Mouse (Mus musculus) frontal cortex, postnatal 25 days (tissue): ENCODE results near the gene Mob3b.

Experiments used
- DNase-seq, 2 experiments: peaks; one replicate each; pipeline ENCODE4 v3.0.0; 2022; ENCODE audit warnings: low spot score in 2 of 2

The Mob3b gene

GRCm38 (mm10) chr4:34899322-34899721 is 258.0 kb downstream of the Mob3b start:
- DNase-seq: no peak
